Mouse (Mus musculus) testis, adult 2 months (tissue): Measurements from ENCODE around the gene Scarf1. TPM values are rescaled to one million over a fixed set of nuclear protein-coding genes. Genes with fewer than 3 reads are reported as not detected.
A peak's percentile ranks its signal among the peaks of the same experiment; 100 is the strongest.

Source experiments
- H3K27ac ChIP-seq: fragments of 200-500 bp; 2 replicates; pipeline ENCODE4 v1.5.1; 2012; ENCODE audit warnings: low read depth, low read length; ENCODE audit not compliant: control insufficient read depth, insufficient read depth
- H3K27me3 ChIP-seq: fragments of 200-500 bp; 2 replicates; pipeline ENCODE4 v1.6.1; 2012; ENCODE audit warnings: mild to moderate bottlenecking, low read length, moderate library complexity; ENCODE audit not compliant: control insufficient read depth, insufficient read depth
- H3K36me3 ChIP-seq: fragments of 200-500 bp; 2 replicates; pipeline ENCODE4 v1.6.1; 2012; ENCODE audit warnings: mild to moderate bottlenecking, low read length; ENCODE audit not compliant: control insufficient read depth, insufficient read depth
- H3K4me1 ChIP-seq: fragments of 200-500 bp; 2 replicates; pipeline ENCODE4 v1.6.1; 2012; ENCODE audit warnings: low read length; ENCODE audit not compliant: control insufficient read depth, insufficient read depth
- H3K4me3 ChIP-seq: fragments of 200-500 bp; 2 replicates; pipeline ENCODE4 v1.5.1; 2012; ENCODE audit warnings: low read depth, mild to moderate bottlenecking, low read length, moderate library complexity, mixed read lengths; ENCODE audit not compliant: control insufficient read depth
- CTCF ChIP-seq: fragments of 200-500 bp; IDR thresholded peaks from 2 replicates; pipeline ENCODE4 v1.5.1; 2012; ENCODE audit warnings: low read depth, mild to moderate bottlenecking, inconsistent platforms, low read length, moderate library complexity; ENCODE audit not compliant: control insufficient read depth, insufficient read depth, insufficient replicate concordance
- POLR2A ChIP-seq: fragments of 200-500 bp; IDR thresholded peaks from 2 replicates; pipeline ENCODE4 v1.6.1; 2012; ENCODE audit warnings: low read depth, mild to moderate bottlenecking, inconsistent platforms, low read length, moderate library complexity; ENCODE audit not compliant: control insufficient read depth
- polyA plus RNA-seq: library from polyadenylated mRNA; depleted of rRNA; stranded (reverse); fragments of >200 nt; gene quantifications from 2 replicates; pipeline ENCODE4 v1.2.3, GENCODE M21; 2012; rRNA removed

The Scarf1 gene
- polyA plus RNA-seq: 0.64 and 0.77 TPM in 2 replicates

DNA sequence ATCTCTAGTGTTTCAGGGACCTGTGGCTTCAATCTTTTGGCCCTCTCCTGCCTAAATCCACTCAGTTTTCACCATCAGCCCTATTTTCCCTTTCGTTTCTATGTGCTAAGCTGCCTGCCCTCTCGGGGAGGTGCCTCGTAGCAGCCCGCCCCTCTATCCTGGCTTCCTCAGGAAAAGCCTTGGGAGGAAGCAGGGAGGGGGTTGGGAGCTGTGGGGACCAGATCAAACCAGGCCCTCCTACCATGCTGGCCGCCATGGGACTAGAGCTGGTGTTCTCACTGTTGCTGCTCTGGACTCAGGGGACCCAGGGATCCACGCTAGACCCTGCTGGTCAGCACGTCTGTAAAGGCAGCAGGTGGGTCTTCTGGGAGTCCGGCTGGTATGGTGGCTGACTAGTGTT is at the start of gene Scarf1:
Gene Scarf1, plus strand, starts transcription at position 205 of the 400 bp plus-strand sequence.
- no peak within 1 kb of the TSS for H3K4me3 ChIP-seq
- peaks cover 15% of the 10 kb centered on the region for H3K4me1 ChIP-seq
- TF ChIP-seq CTCF (no peak), POLR2A (no peak)
- H3K27me3 ChIP-seq: no peaks in the 10 kb centered on the region
- H3K27ac ChIP-seq: no peak within 1 kb of the TSS
- no peaks in the 10 kb centered on the region; the same call in 1 of the 2 replicates for H3K36me3 ChIP-seq

GRCm38 (mm10) chr11:75463624-75464023 is 49.7 kb upstream of the Scarf1 start:
- no peaks in the 10 kb centered on the region for H3K27me3 ChIP-seq
- H3K36me3 ChIP-seq: no peaks in the 10 kb centered on the region
- peak overlapping the region; percentile 85 for H3K4me3 ChIP-seq
- no peak overlapping the region; the same call in none of the 2 replicates for H3K27ac ChIP-seq
- TF ChIP-seq POLR2A: no peak
- no peak for TF ChIP-seq CTCF
- peaks cover 45% of the 10 kb centered on the region for H3K4me1 ChIP-seq

DNA sequence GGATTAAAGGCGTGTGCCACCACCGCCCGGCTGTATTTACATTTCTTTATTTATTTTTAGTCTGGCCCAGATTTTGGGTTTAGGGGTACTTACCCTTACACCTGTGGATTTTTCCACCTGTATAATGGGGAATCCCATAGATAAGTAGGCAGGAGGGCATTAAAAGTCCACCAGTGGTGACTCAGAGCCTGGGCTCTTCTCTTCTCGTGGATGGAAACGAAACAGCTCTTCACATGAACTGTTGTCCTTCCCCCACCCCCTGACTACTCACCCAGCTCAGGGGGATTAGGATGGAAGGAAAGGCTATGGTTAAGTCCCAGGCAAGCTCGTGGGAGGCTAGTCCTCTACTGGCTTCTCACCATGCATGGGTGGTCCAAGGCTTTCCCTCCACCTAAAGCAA is 48.9 kb upstream of the Scarf1 start:
- TF ChIP-seq POLR2A: no peak
- no peak for TF ChIP-seq CTCF
- Histone ChIP-seq H3K27ac (no peak overlapping the region), H3K4me1 (peaks cover 44% of the 10 kb centered on the region), H3K4me3 (no peak overlapping the region), H3K36me3 (no peaks in the 10 kb centered on the region), H3K27me3 (no peaks in the 10 kb centered on the region)

GRCm38 (mm10) chr11:75465051-75465450 is 48.3 kb upstream of the Scarf1 start:
- Histone ChIP-seq H3K4me3 (no peak overlapping the region), H3K36me3 (no peaks in the 10 kb centered on the region), H3K27ac (no peak overlapping the region)

DNA sequence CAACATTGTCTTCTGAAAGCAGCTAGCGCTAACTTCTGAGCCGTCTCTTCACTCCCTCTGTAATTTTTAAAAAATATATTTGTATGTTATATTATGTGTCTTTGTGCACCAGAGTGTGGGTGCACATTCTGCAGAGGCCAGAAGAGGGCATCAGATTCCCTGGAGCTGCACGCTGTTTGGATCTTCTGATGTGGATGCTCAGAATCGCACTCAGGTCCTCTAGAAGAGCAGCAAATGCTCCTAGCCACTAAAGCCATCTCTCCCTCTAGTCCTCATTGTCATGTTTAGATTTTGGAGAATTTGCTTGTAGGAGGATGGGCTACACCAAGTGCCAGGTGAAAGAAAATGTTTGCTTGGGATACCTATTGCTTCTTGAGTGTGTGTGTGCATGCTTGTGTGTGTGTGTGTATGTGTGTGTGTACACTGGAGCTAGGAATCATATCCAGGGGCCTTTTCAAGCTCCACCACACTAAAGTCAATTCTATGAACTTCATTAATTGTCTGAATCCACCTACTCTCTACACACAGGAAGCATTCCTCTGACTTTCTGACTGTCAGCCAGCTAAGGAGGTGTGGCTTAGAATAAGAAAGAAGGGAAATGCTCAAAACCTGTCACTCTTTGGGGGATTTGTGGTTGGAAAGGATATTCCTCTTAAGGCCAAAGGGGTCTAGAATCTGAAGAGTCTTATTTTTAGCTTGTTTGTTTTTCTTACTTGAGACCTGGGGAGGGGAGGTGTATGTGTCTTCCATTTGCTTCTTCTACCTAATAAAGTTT is 46.4 kb upstream of the Scarf1 start:
- Histone ChIP-seq H3K4me1 (peaks cover 31% of the 10 kb centered on the region), H3K27ac (no peak overlapping the region), H3K4me3 (no peak overlapping the region), H3K27me3 (no peaks in the 10 kb centered on the region), H3K36me3 (no peaks in the 10 kb centered on the region)
- TF ChIP-seq POLR2A: no peak
- TF ChIP-seq CTCF: no peak

More at GRCm38 (mm10) chr11:75465051-75465450, 48.3 kb upstream of the Scarf1 start:
- H3K4me1 ChIP-seq: peaks cover 38% of the 10 kb centered on the region
- no peak for TF ChIP-seq POLR2A
- TF ChIP-seq CTCF: no peak
- no peaks in the 10 kb centered on the region for H3K27me3 ChIP-seq

- TF ChIP-seq POLR2A: no peak
- Histone ChIP-seq H3K36me3 (no peaks in the 10 kb centered on the region), H3K4me1 (peaks cover 24% of the 10 kb centered on the region), H3K27ac (no peak overlapping the region), H3K4me3 (peak overlapping the region; percentile 61), H3K27me3 (no peaks in the 10 kb centered on the region)
Observed at GRCm38 (mm10) chr11:75467512-75468215, 45.7 kb upstream of the Scarf1 start.

DNA sequence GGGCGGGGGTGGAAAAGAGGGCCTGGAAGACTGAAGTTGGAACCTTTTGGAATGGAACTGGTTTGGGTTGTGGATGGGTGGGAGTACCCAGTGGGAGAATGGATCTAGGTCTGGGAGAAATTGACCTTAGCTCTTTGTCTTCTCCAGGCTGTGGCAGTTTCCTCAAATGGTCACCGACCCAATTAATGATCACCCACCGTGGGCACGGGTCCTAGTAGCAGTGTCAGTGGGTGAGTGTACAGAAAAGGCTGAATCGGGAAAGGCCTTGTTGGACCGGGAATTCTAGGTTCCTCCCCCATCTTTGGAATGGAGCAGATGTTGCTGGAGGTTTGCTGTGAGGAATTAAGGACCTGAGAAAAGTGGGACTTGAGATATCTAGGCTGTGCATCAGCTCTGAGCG is 44.9 kb upstream of the Scarf1 start:
- no peak for TF ChIP-seq POLR2A
- Histone ChIP-seq H3K27ac (no peak overlapping the region), H3K4me3 (peak overlapping the region; percentile 61), H3K27me3 (no peaks in the 10 kb centered on the region), H3K36me3 (no peaks in the 10 kb centered on the region), H3K4me1 (peaks cover 19% of the 10 kb centered on the region)
